8 mouse cellular contexts compared by ENCODE assay signal in the genomic region with DNA sequence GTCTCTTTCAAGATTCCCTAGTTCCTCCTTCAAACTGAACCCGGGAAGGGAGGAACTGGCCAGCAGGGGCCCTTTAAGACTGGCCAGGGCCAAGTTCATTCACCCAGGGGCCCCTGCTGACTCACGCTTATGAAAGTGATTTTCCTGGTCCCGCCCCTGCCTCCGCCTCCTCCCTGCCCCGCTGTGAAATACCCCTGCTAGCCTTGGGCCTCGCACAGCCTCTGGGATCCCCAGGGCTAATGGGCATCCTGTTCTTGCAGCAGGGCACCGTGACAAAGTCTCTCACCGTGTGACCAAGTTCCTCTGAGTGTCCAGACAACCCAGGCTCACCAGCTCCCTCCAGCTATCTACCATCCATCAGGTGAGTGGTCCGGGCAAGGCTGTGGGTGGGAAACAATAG. TPM values are rescaled to one million over a fixed set of nuclear protein-coding genes. Genes with fewer than 3 reads are reported as not detected.
DNase-seq lines count a peak whose midpoint lies in the region; ATAC-seq and TF ChIP-seq lines count a peak whose summit lies in the region.

No protein-coding gene starts in this region.

- 28% methylated on average over 9 of the region's 9 CpGs for WGBS in forebrain, embryonic 11.5 days

- no peaks in the 10 kb centered on the region for H3K36me3 ChIP-seq in forebrain, embryonic 11.5 days (ENCODE audit: control insufficient read depth, insufficient read depth, low read length)

- peak; percentile 21 for TF ChIP-seq CTCF in layer of hippocampus, adult 2 months (conservative IDR thresholded peaks at IDR 0.05)

- H3K27ac ChIP-seq in layer of hippocampus, adult 2 months, result no peak overlapping the region
- no peak overlapping the region for H3K27ac ChIP-seq in forebrain, embryonic 11.5 days (ENCODE audit: low read depth, low read length)

- no peak overlapping the region for H3K4me3 ChIP-seq in layer of hippocampus, adult 2 months
- H3K4me3 ChIP-seq in forebrain, embryonic 11.5 days (ENCODE audit: low read depth, low read length), result no peak overlapping the region

- no peak overlapping the region for H3K4me2 ChIP-seq in forebrain, embryonic 11.5 days (ENCODE audit: low read depth, low read length, severe bottlenecking)

- no peaks in the 10 kb centered on the region for H3K9me3 ChIP-seq in forebrain, embryonic 11.5 days (ENCODE audit: control insufficient read depth, low read length)

- H3K4me1 ChIP-seq in forebrain, embryonic 11.5 days (replicated peaks; ENCODE audit: control insufficient read depth, insufficient read depth, low read length), result no peaks in the 10 kb centered on the region; the same call in 1 of the 2 replicates

- H3K27me3 ChIP-seq in forebrain, embryonic 11.5 days (ENCODE audit: control insufficient read depth, insufficient read depth, low read length), result peaks cover 3% of the 10 kb centered on the region; the same call in 1 of the 2 replicates

- ATAC-seq in granulocyte monocyte progenitor cell, adult 5-6 weeks (replicated peaks; ENCODE audit: poor library complexity, severe bottlenecking), result peak; percentile 80
- ATAC-seq in forebrain, embryonic 11.5 days (replicated peaks; ENCODE audit: low FRiP score), result no peak

- DNase-seq in layer of hippocampus, adult 2 months (ENCODE audit: low spot score in 2 of 2), result no peak
- DNase-seq in layer of hippocampus, postnatal 14 days (ENCODE audit: low spot score in 2 of 2), result no peak
- peak; percentile 97 for DNase-seq in kidney, adult 9 months
- peak; percentile 86 for DNase-seq in lung, postnatal 10 days
- DNase-seq in testis, postnatal 14 days (ENCODE audit: low spot score), result peak; percentile 63
- DNase-seq in right cerebral cortex, adult 2 months (ENCODE audit: low spot score in 2 of 2), result no peak
- no peak for DNase-seq in forebrain, embryonic 11.5 days (ENCODE audit: low spot score)

- H3K9ac ChIP-seq in forebrain, embryonic 11.5 days (ENCODE audit: low read length), result no peak overlapping the region

RNA-seq across cellular contexts. Expression of a gene that starts 3.0 kb away (rescaled TPM):
- total RNA-seq in layer of hippocampus, adult 2 months (2021), result 1 to 10 TPM in 1 of 2 experiments, under 1 TPM in 1; 0.18 to 1.3 TPM
- total RNA-seq in layer of hippocampus, postnatal 14 days (2021), result 1 to 10 TPM in 1 of 2 experiments, under 1 TPM in 1; 0.19 to 1.2 TPM
- 1.0 and 4.3 TPM in 2 replicates for total RNA-seq in granulocyte monocyte progenitor cell, adult 5-6 weeks (2014; fragmentation: Nextera tagmentation)
- 0.93 and 1.8 TPM in 2 replicates for total RNA-seq in granulocyte monocyte progenitor cell, adult 5-6 weeks (2017)
- polyA plus RNA-seq in forebrain, embryonic 11.5 days (2014; fragmentation: Nextera tagmentation; extraction: Ambion mirVana), result 0.09 TPM in 1 of 2 replicates, not detected in the other

RNA-seq across cellular contexts. Expression of a gene that starts 9.6 kb away (rescaled TPM):
- 100 to 1,000 TPM in 1 of 2 experiments, 10 to 100 TPM in 1; 99.0 to 104 TPM for total RNA-seq in layer of hippocampus, adult 2 months (2021)
- total RNA-seq in layer of hippocampus, postnatal 14 days (2021), result 100 to 1,000 TPM; 126 to 129 TPM
- total RNA-seq in granulocyte monocyte progenitor cell, adult 5-6 weeks (2014; fragmentation: Nextera tagmentation), result not detected in 2 replicates
- not detected in 2 replicates for total RNA-seq in granulocyte monocyte progenitor cell, adult 5-6 weeks (2017)
- polyA plus RNA-seq in forebrain, embryonic 11.5 days (2014; fragmentation: Nextera tagmentation; extraction: Ambion mirVana), result 15.3 and 18.3 TPM in 2 replicates

RNA-seq across cellular contexts. Expression of a gene that starts 42.3 kb away (rescaled TPM):
- total RNA-seq in layer of hippocampus, adult 2 months (2021), result 10 to 100 TPM; 29.1 to 30.8 TPM
- total RNA-seq in layer of hippocampus, postnatal 14 days (2021), result 10 to 100 TPM; 24.1 to 27.0 TPM
- total RNA-seq in granulocyte monocyte progenitor cell, adult 5-6 weeks (2014; fragmentation: Nextera tagmentation), result 15.5 and 17.4 TPM in 2 replicates
- total RNA-seq in granulocyte monocyte progenitor cell, adult 5-6 weeks (2017), result 10.4 and 11.1 TPM in 2 replicates
- polyA plus RNA-seq in forebrain, embryonic 11.5 days (2014; fragmentation: Nextera tagmentation; extraction: Ambion mirVana), result 12.0 and 13.5 TPM in 2 replicates

Comparison
In these comparisons a context has a peak if more than half of its experiments do, and no peak if none do; other contexts are left out.
1. DNase-seq: peak in kidney, adult 9 months (single experiment), lung, postnatal 10 days (single experiment) and testis, postnatal 14 days (single experiment); none in layer of hippocampus, adult 2 months (0 of 2), layer of hippocampus, postnatal 14 days (0 of 2), right cerebral cortex, adult 2 months (0 of 2) and forebrain, embryonic 11.5 days (single experiment).
2. RNA of a gene that starts 9.6 kb away (total RNA-seq): 126 to 129 TPM in layer of hippocampus, postnatal 14 days and 99.0 to 104 TPM in layer of hippocampus, adult 2 months; not detected in granulocyte monocyte progenitor cell, adult 5-6 weeks; every median in the first group is over 10 times any median in the second.